Mouse (Mus musculus) adrenal gland, adult 18-20 months (tissue): Measurements from ENCODE around the gene Rbx1. TPM values are rescaled to one million over a fixed set of nuclear protein-coding genes. Genes with fewer than 3 reads are reported as not detected.
A peak's percentile ranks its signal among the peaks of the same experiment; 100 is the strongest.
"Not testable (repeated sequence)": the region's sequence is repeated elsewhere in the genome, so short reads cannot be mapped to it uniquely, and the experiment has no call there.

Source experiments
- DNase-seq, 2 experiments: peaks; one replicate each; pipeline ENCODE4 v3.0.0; 2021 to 2022; ENCODE audit warnings: low spot score in 2 of 2
- long read RNA-seq, 2 experiments: library from polyadenylated mRNA; stranded (forward); transcript quantifications; one replicate each; pipeline ENCODE4 v2.0.0; 2021
- total RNA-seq, 2 experiments: library from RNA; stranded (reverse); gene quantifications; 1 replicate in 1 of 2; 2 replicates in 1 of 2; pipeline ENCODE4 v1.2.3; 2021

Rbx1 gene
- total RNA-seq: 100 to 1,000 TPM; 133 to 140 TPM
- long read RNA-seq, experiment 1, transcript Rbx1-201 (5 exons, 1,675 nt): major isoform, 49 of 55 reads
- long read RNA-seq, experiment 1, partial matches to known transcripts: 1 of 55 reads
- long read RNA-seq, experiment 1, other reads (novel, unspliced or antisense): 0 of 55 reads
- long read RNA-seq, experiment 2, transcript Rbx1-204 (5 exons, 651 nt): minor isoform, 7 of 225 reads
- long read RNA-seq, experiment 2, transcript Rbx1-201 (5 exons, 1,675 nt): major isoform, 198 of 225 reads
- long read RNA-seq, experiment 2, transcript Rbx1-203 (2 exons, 794 nt): minor isoform, 14 of 225 reads
- long read RNA-seq, experiment 2, partial matches to known transcripts: 2 of 225 reads
- long read RNA-seq, experiment 2, other reads (novel, unspliced or antisense): 2 of 225 reads

GRCm38 (mm10) chr15:81465901-81466737, at the start of gene Rbx1:
Gene Rbx1, plus strand, starts transcription at chr15:81466296.
- peak; percentile 98 to 99 for DNase-seq

DNA sequence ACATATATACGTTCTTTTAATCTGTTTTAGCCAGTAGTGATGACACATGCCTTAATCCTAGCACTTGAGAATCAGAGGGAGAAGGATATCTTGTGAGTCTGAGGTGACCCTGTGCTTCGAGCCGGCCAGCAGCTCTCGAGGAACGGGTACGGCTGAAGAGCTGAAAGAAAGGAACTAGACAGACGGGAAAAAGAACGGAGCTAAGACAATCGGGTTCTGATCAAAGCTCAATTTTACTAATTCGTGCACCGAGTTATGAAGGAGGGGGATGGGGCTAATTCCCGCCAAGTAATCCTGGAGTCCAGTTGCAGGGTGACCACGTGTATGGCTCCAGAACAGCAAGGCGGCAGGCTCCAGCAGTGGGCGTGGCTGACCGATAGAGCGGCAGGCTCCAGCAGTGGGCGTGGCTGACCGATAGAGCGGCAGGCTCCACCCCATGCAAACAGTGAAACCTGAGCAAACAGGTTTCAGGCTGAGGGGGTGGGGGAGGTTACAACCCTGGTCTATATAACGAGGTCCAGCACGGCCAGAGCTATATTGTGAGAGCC, 49.3 kb upstream of the Rbx1 start:
- DNase-seq: peak; percentile 29 to 40

DNA sequence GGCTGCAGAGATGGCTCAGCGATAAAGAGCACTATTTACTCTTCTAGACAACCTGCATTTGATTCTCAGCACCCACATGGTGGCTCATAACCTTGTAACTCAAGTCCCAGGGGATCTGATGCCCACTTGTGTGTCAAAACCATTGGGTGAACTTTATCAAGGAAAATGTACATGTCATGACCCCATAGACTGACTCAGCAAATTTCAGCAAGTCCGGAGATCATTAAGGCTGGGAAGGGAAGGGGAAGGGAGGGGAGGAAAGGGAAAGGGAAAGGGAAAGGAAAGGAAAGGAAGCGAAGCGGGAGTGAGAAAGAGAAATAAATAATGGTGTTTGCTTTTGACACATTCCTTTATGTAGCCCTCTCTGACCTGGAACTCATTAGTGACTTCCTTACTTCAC, 48.0 kb upstream of the Rbx1 start:
- no peak for DNase-seq

DNA sequence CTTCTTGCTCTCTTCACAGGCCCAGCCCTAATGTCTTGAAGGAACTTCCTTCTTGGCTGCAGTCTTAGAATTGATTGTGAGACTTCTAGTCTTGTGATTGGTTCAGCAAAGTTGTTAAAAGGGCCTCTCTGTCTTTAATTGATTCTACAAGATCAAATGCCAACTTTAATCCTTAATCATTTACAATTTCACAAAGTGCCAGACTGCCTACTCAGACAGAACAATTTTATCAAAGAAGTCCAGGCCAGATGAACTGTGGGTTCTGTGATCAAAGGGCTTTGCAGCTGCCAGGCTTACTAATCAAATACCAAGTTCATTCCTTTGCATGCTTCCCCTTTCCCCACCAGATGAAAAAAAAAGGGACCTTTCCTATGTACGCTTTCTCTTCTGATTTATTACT, 44.6 kb upstream of the Rbx1 start:
- DNase-seq: no peak

DNA sequence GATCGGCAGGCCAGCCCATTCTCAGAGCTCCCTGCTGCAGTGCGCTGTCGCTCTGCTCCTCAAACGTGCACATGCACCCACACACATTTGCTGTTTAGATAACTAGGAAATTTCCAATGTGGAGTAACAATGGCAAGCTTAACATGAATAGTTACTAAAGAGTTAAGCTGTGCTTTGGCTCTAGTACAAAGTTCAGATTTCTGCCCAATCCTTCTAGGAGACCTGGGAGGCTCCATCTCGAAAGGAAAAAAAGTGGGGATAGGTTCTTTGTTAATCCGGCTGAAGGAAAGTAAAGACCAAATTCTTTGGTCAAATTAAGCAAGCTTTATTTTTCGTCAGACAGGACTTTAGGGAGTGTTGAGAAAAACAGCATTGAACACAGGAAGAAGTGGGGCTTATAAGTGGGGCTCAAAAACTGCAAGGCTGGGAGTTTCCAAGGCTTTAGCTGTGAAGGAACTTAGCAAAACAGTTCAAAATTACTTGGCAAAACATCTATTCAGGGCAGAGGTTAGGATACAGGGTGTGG, 43.9 kb upstream of the Rbx1 start:
- DNase-seq: no peak

DNA sequence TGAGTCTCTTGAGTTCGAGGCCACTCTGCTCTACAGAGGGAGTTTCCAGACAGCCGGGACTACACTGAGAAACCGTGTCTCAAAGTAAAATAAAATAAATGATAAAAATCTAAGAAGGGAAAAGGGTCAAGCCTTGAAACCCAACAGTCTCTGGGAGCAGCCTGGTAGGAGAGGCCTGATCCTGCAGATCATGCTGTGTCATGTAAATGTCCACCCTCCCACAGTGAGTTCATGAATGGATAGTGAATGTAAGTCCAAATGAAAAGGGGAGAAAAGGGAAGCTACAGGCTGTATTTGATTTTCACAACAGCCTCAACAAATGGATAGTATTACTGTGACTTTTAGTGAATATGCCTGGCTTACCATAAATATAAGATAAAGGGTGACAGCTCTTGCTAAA, 40.8 kb upstream of the Rbx1 start:
- no peak for DNase-seq

DNA sequence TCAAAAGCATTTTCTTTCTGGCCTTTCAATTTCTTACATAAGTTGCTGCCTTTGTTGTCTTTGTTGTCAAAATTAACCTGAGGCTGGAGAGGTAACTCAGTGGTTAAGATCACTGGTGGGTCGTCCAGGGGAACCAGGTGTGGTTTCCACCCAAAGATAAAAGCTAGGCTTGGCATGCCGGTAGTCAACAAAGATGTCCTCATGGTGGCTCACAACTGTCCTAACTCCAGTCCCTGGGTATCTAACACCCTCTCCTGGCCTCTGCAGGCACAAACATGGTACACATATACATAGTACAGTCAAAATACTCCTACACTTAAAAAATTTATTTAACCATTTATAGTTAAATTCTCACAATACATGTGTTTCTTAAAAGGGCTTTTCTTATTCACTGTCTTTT, 38.1 kb upstream of the Rbx1 start:
- DNase-seq: no peak

- no peak for DNase-seq
These were observed 34.9 kb upstream of the Rbx1 start for GRCm38 (mm10) chr15:81431195-81431594.

GRCm38 (mm10) chr15:81438345-81438744, 27.8 kb upstream of the Rbx1 start:
- DNase-seq: no peak

- DNase-seq: no peak
These were observed 26.9 kb upstream of the Rbx1 start for GRCm38 (mm10) chr15:81439236-81439635.

GRCm38 (mm10) chr15:81448463-81448862, 17.6 kb upstream of the Rbx1 start:
- DNase-seq: peak; percentile 31 to 63

- no peak for DNase-seq
These were observed 4.6 kb upstream of the Rbx1 start for GRCm38 (mm10) chr15:81461523-81461922.

DNA sequence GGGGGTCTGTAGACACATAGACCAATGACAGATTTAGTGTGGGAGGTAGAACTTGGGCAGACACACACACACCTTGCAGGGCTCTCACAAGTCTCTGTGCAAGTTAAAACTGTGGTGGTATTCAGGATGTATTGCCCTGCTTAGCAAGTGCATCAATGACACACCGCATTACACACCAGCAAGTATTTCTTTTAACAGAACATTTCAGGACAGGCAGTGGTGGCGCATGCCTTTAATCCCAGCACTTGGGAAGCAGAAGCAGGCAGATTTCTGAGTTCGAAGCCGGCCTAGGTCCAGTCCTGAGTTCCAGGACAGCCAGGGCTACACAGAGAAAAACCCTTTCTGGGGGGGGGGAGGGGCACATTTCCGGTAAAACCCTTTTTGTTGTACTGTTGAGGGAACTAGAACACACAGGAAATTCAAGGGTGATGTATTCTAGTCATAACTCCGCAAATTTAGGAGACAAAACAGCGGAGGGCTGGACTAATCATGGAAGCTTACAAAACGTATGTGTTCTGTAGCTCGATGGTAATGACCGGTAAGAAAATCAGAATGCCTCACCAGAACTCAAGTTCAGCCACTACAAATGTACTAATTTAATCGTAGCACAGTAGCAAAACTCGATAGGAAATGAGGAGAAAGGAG, 958 bp upstream of the Rbx1 start:
- no peak for DNase-seq

GRCm38 (mm10) chr15:81466738-81467113, 630 bp downstream of the Rbx1 start:
- DNase-seq: no peak

DNA sequence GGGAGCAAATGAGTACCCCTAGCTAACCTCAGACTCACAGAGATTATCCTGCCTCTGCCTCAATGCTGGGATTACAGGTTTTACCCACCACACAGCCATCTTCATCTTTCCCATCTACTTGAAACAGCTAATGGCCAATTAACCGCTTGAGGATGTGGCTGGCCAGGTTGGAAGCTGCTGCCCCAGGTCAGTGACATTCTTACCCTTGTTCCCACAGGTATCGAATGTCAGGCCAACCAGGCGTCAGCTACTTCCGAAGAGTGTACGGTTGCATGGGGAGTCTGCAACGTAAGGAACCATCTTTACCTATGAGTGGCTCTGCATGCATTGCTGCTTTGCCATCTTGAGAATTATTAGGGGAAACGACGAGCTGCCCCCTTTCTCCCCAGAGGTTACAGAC, 4.6 kb downstream of the Rbx1 start:
- DNase-seq: no peak

DNA sequence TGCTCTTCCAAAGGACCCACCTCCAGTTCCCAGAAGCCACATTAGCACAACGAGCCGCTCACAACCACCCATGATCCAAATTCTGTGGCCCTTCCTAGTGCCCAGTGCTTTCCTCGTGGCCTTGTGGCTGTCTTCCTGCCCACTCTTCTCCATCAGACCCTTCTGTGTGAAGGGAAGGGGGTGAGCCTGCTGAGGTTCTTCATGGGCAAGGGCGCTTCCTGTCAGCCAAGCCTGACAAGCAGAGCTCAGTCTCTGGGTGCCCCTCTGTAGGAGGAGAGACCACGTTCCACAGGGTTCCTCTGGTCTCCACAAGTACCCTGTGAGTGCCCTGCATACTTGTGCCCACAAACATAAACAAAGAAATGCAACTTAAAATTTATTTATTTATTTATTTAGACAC, 6.2 kb downstream of the Rbx1 start:
- no peak for DNase-seq

GRCm38 (mm10) chr15:81475654-81476053, 9.6 kb downstream of the Rbx1 start:
- DNase-seq: no peak

DNA sequence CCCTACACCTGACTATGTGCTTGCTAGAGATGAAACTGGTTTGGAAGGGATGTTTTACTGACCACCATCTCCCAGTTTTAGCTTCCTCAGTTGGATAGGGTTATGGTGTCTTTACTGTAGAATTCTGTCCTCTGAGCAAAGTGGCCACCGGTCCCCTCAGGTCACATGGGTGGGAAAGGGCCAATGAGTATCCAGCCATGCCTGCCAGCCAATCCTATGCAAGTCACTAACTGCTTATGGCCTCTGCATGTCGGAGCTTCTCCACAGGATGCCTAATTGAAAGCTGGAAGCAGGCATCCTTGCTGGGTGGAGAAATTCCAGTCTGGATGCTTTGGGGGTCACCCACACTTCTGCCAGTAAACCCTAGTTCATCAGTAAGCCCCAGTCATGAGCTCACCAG, 10.5 kb downstream of the Rbx1 start:
- DNase-seq: no peak

- no peak for DNase-seq
These were observed 13.5 kb downstream of the Rbx1 start for GRCm38 (mm10) chr15:81479446-81480213.

- DNase-seq: not testable (repeated sequence)
These were observed 14.2 kb downstream of the Rbx1 start for GRCm38 (mm10) chr15:81480284-81480683.

GRCm38 (mm10) chr15:81480977-81481379, 14.9 kb downstream of the Rbx1 start:
- DNase-seq: no peak
